Mouse (Mus musculus): ENCODE data around the gene Ube2d1. TPM values are rescaled to one million over a fixed set of nuclear protein-coding genes. Genes with fewer than 3 reads are reported as not detected.

The Ube2d1 gene
- polyA plus RNA-seq, 1 experiment from 2014 or later = 186 TPM

DNA sequence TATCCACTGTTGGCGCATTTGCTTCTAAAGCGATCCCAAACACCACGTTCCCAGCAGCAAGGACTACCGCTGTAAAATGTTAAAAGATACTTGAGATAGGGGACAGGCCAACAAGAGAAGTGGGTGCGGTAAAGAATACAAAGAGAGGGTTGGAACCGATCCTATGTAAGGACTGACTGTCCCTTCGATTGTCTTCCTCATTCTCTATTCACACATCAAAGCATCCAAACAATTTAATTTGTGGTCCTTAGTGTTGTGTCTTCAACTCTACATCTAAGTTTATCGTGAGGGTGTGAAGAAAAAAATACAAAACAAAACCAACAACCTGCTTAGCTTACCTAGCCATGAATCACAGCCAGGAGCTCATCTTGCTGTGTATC, 941 bp downstream of the Ube2d1 start:
- 4% methylated on average over 8 of the region's 8 CpGs for WGBS
- Histone ChIP-seq H3K27me3 (no peaks in the 10 kb centered on the region), H3K36me3 (no peaks in the 10 kb centered on the region), H3K4me3 (peak overlapping the region; percentile 90), H3K9me3 (no peaks in the 10 kb centered on the region), H3K4me2 (peak overlapping the region; percentile 57), H3K27ac (replicated peaks) (peak overlapping the region; percentile 87), H3K4me1 (replicated peaks) (peaks cover 48% of the 10 kb centered on the region), H3K9ac (peak overlapping the region; percentile 97)
- ATAC-seq (ENCODE audit: low FRiP score, low read depth) = no peak

GRCm38 (mm10) chr10:71273008-71273739, 11.9 kb downstream of the Ube2d1 start:
- Histone ChIP-seq H3K9ac (no peak overlapping the region), H3K9me3 (no peaks in the 10 kb centered on the region), H3K4me1 (replicated peaks) (peaks cover 15% of the 10 kb centered on the region), H3K27me3 (no peaks in the 10 kb centered on the region), H3K27ac (replicated peaks) (no peak overlapping the region; the same call in 1 of the 2 replicates), H3K36me3 (no peaks in the 10 kb centered on the region), H3K4me2 (no peak overlapping the region), H3K4me3 (no peak overlapping the region)
- ATAC-seq (ENCODE audit: low FRiP score, low read depth) = peak; percentile 42; the same call in 1 of the 2 replicates
- WGBS = 37% methylated on average over 9 of the region's 9 CpGs

DNA sequence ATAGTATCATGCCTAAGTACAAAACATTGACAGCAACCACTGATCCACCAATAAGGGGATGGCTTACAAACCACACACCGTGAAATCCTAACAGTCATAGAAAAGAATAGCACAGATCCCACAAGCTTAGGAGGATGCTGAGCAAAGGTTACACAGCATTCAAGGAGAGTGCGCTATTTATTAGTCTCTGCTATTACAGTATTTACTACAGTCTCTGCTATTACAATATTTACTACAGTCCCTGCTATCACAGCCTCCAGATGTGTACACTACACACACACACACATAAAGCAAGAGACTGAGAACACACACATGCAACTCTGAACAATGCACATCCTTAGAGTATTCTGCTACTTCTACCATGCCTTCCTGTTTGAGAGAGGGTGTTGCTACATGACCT, 17.1 kb downstream of the Ube2d1 start:
- WGBS = 86% methylated on average over 2 of the region's 2 CpGs
- Histone ChIP-seq H3K27ac (replicated peaks) (no peak overlapping the region), H3K9ac (no peak overlapping the region), H3K4me1 (replicated peaks) (peaks cover 29% of the 10 kb centered on the region), H3K27me3 (no peaks in the 10 kb centered on the region), H3K4me3 (no peak overlapping the region), H3K36me3 (no peaks in the 10 kb centered on the region), H3K4me2 (no peak overlapping the region), H3K9me3 (no peaks in the 10 kb centered on the region)
- ATAC-seq (ENCODE audit: low FRiP score, low read depth) = no peak

- Histone ChIP-seq H3K9ac (no peak overlapping the region), H3K4me2 (no peak overlapping the region), H3K9me3 (no peaks in the 10 kb centered on the region), H3K27ac (replicated peaks) (no peak overlapping the region), H3K36me3 (no peaks in the 10 kb centered on the region), H3K27me3 (no peaks in the 10 kb centered on the region), H3K4me3 (no peak overlapping the region), H3K4me1 (replicated peaks) (peaks cover 27% of the 10 kb centered on the region; the same call in 1 of the 2 replicates)
- WGBS = 80% methylated on average over 11 of the region's 11 CpGs
- ATAC-seq (ENCODE audit: low FRiP score, low read depth) = no peak
Measured at GRCm38 (mm10) chr10:71267511-71267910, 17.6 kb downstream of the Ube2d1 start.

DNA sequence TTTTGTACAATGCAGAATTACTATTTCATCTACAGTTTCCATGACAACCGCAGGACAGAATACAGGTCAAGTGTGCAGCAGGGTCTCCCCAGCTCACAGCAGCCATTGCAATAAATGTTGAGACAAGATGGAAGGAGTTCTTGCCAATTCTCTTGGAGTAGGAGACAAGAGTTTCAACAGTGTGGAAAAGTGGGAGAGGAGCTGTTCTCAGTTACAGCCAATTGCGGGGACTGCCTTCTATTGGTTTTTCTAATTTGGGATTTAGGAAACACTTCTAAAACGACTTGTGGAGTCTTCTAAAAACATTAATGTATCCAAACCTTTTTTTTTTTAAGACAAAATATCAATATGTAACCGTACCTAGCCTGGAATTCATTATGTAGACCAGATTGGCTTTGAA, 20.0 kb downstream of the Ube2d1 start:
- H3K9me3 ChIP-seq = no peaks in the 10 kb centered on the region
- no peak overlapping the region for H3K9ac ChIP-seq
- ATAC-seq (ENCODE audit: low FRiP score, low read depth) = no peak
- 94% methylated on average over 4 of the region's 4 CpGs for WGBS
- no peak overlapping the region for H3K4me3 ChIP-seq
- peaks cover 11% of the 10 kb centered on the region; the same call in 1 of the 2 replicates for H3K36me3 ChIP-seq
- no peaks in the 10 kb centered on the region for H3K27me3 ChIP-seq
- H3K4me2 ChIP-seq = no peak overlapping the region
- H3K27ac ChIP-seq (replicated peaks) = no peak overlapping the region
- peaks cover 38% of the 10 kb centered on the region; the same call in 1 of the 2 replicates for H3K4me1 ChIP-seq (replicated peaks)

GRCm38 (mm10) chr10:71261637-71262036, 23.4 kb downstream of the Ube2d1 start:
- 0 out of 2 replicates have a peak overlapping the region, but pooled peaks have one; percentile 6 for H3K27ac ChIP-seq (replicated peaks)
- no peak for ATAC-seq (ENCODE audit: low FRiP score, low read depth)
- H3K27me3 ChIP-seq = no peaks in the 10 kb centered on the region
- no peak overlapping the region for H3K9ac ChIP-seq
- peaks cover 30% of the 10 kb centered on the region for H3K36me3 ChIP-seq
- H3K4me3 ChIP-seq = no peak overlapping the region
- 79% methylated on average over 8 of the region's 8 CpGs for WGBS
- peaks cover 36% of the 10 kb centered on the region; the same call in 1 of the 2 replicates for H3K4me1 ChIP-seq (replicated peaks)
- no peak overlapping the region for H3K4me2 ChIP-seq
- no peaks in the 10 kb centered on the region for H3K9me3 ChIP-seq

- Histone ChIP-seq H3K36me3 (peaks cover 49% of the 10 kb centered on the region), H3K27ac (replicated peaks) (no peak overlapping the region), H3K4me2 (no peak overlapping the region), H3K4me3 (no peak overlapping the region), H3K4me1 (replicated peaks) (peaks cover 21% of the 10 kb centered on the region; the same call in 1 of the 2 replicates), H3K9me3 (no peaks in the 10 kb centered on the region), H3K27me3 (no peaks in the 10 kb centered on the region), H3K9ac (no peak overlapping the region)
- 65% methylated on average over 5 of the region's 5 CpGs for WGBS
- ATAC-seq (ENCODE audit: low FRiP score, low read depth) = no peak
Measured at GRCm38 (mm10) chr10:71258943-71259342, 26.1 kb downstream of the Ube2d1 start.

- 83% methylated on average over 8 of the region's 8 CpGs for WGBS
Measured at GRCm38 (mm10) chr10:71258516-71258915, 26.5 kb downstream of the Ube2d1 start.

DNA sequence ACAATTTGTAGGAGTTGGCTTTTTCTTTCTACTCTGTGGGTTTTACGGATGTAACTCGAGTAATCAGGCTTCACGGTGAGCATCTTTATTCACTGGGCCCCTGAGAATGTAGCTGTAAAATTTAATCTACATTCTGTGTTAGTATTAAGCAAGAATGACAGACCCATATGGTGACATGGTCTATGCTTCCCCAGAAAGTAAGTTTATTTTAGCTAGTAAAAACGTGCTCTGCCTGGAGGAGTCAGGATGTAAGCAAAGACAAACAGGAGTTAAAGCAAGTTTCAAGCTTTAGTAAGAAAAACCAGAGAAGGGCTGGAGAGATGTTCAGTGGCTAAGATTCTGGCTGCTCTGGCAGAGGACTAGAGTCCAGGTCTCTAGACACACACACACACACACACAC, 31.9 kb downstream of the Ube2d1 start:
- no peaks in the 10 kb centered on the region for H3K27me3 ChIP-seq
- ATAC-seq (ENCODE audit: low FRiP score, low read depth) = no peak

More at GRCm38 (mm10) chr10:71258516-71258915, 26.5 kb downstream of the Ube2d1 start:
- Histone ChIP-seq H3K36me3 (peaks cover 49% of the 10 kb centered on the region), H3K9me3 (no peaks in the 10 kb centered on the region), H3K27me3 (no peaks in the 10 kb centered on the region), H3K4me1 (replicated peaks) (peaks cover 17% of the 10 kb centered on the region; the same call in 1 of the 2 replicates), H3K4me2 (no peak overlapping the region), H3K9ac (no peak overlapping the region), H3K27ac (replicated peaks) (no peak overlapping the region), H3K4me3 (no peak overlapping the region)
- ATAC-seq (ENCODE audit: low FRiP score, low read depth) = no peak

GRCm38 (mm10) chr10:71252421-71252820, 32.6 kb downstream of the Ube2d1 start:
- no peaks in the 10 kb centered on the region for H3K4me1 ChIP-seq (replicated peaks)
- WGBS = 86% methylated on average over 5 of the region's 5 CpGs
- H3K9ac ChIP-seq = no peak overlapping the region
- H3K4me3 ChIP-seq = no peak overlapping the region
- H3K27me3 ChIP-seq = no peaks in the 10 kb centered on the region
- H3K4me2 ChIP-seq = no peak overlapping the region
- no peak overlapping the region for H3K27ac ChIP-seq (replicated peaks)
- peaks cover 22% of the 10 kb centered on the region for H3K36me3 ChIP-seq
- H3K9me3 ChIP-seq = no peaks in the 10 kb centered on the region
- no peak for ATAC-seq (ENCODE audit: low FRiP score, low read depth)

More for the DNA sequence above, 31.9 kb downstream of the Ube2d1 start:
- Histone ChIP-seq H3K9ac (no peak overlapping the region), H3K4me1 (replicated peaks) (no peaks in the 10 kb centered on the region), H3K9me3 (no peaks in the 10 kb centered on the region), H3K27ac (replicated peaks) (no peak overlapping the region), H3K4me2 (no peak overlapping the region), H3K36me3 (peaks cover 23% of the 10 kb centered on the region), H3K4me3 (no peak overlapping the region)
- WGBS = 75% methylated on average over 4 of the region's 4 CpGs

GRCm38 (mm10) chr10:71251846-71252245, 33.2 kb downstream of the Ube2d1 start:
- no peaks in the 10 kb centered on the region for H3K4me1 ChIP-seq (replicated peaks)
- no peak overlapping the region for H3K4me2 ChIP-seq
- peaks cover 19% of the 10 kb centered on the region for H3K36me3 ChIP-seq
- WGBS = 95% methylated on average over 5 of the region's 5 CpGs
- no peak overlapping the region for H3K9ac ChIP-seq
- no peak overlapping the region for H3K27ac ChIP-seq (replicated peaks)
- H3K27me3 ChIP-seq = no peaks in the 10 kb centered on the region
- ATAC-seq (ENCODE audit: low FRiP score, low read depth) = no peak
- H3K9me3 ChIP-seq = no peaks in the 10 kb centered on the region
- no peak overlapping the region for H3K4me3 ChIP-seq

DNA sequence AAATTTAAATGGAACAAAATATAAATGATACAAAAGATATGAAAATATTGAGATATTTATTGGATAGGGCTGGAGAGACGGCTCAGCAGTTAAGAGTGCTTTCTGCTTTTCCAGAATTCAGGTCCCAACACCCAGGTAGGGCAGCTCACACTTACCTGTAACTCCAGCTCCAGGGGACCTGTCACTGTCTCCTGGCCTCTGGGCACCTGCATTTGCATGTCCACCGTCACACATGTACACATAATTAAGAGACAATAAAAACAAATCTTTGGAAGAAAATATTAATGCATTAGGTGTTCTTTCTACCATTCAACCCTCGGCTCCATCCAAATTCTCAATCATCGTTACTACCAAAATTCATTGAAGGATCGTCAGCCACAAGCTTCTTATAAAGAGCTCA, 33.8 kb downstream of the Ube2d1 start:
- H3K27ac ChIP-seq (replicated peaks) = no peak overlapping the region
- ATAC-seq (ENCODE audit: low FRiP score, low read depth) = no peak
- H3K9me3 ChIP-seq = no peaks in the 10 kb centered on the region
- no peak overlapping the region for H3K4me2 ChIP-seq
- H3K27me3 ChIP-seq = no peaks in the 10 kb centered on the region
- H3K36me3 ChIP-seq = peaks cover 15% of the 10 kb centered on the region
- H3K4me3 ChIP-seq = no peak overlapping the region
- H3K9ac ChIP-seq = no peak overlapping the region
- no peaks in the 10 kb centered on the region for H3K4me1 ChIP-seq (replicated peaks)
- 88% methylated on average over 5 of the region's 5 CpGs for WGBS
